Mouse (Mus musculus) CH12.LX (cell line): ENCODE data around the gene Iqch. TPM values are rescaled to one million over a fixed set of nuclear protein-coding genes. Genes with fewer than 3 reads are reported as not detected.

Experiments
- DNase-seq: peaks from one replicate; pipeline ENCODE4 v3.0.0-alpha.2; 2013; ENCODE audit errors: extremely low read depth
- H3K27ac ChIP-seq: 2 replicates; pipeline ENCODE4 v1.5.1; 2012; ENCODE audit warnings: low read depth, mild to moderate bottlenecking, control low read depth, moderate library complexity; ENCODE audit not compliant: insufficient read depth
- H3K27me3 ChIP-seq: replicated peaks from 2 replicates; pipeline ENCODE3; 2012; ENCODE audit warnings: inconsistent platforms
- H3K36me3 ChIP-seq, 2 experiments: replicated peaks in 1 of 2; 2 replicates each; pipeline versions ENCODE3 to v1.6.1; 2012; ENCODE audit warnings: inconsistent platforms in 1 of 2, low read length in 1 of 2, mild to moderate bottlenecking in 1 of 2, mixed read lengths in 1 of 2, moderate library complexity in 1 of 2; ENCODE audit not compliant: control insufficient read depth in 1 of 2, insufficient read depth in 1 of 2
- H3K4me1 ChIP-seq, 2 experiments: 2 replicates each; pipeline ENCODE4 v1.6.1; 2012; ENCODE audit warnings: inconsistent platforms in 1 of 2, moderate library complexity in 1 of 2; ENCODE audit not compliant: insufficient read depth in 2 of 2, control insufficient read depth in 1 of 2
- H3K4me2 ChIP-seq: 2 replicates; pipeline ENCODE4 v1.6.1; 2012; ENCODE audit warnings: low read depth, mild to moderate bottlenecking, control low read depth; ENCODE audit not compliant: poor library complexity, insufficient read depth, severe bottlenecking
- H3K4me3 ChIP-seq, 3 experiments: fragments of 150-350 bp in 1 of 3; sonication (generic) in 1 of 3; replicated peaks in 1 of 3; 2 replicates each; pipeline versions ENCODE3 to v1.5.1; 2011 to 2012; ENCODE audit warnings: low read depth in 2 of 3, low read length in 2 of 3, mild to moderate bottlenecking in 2 of 3, moderate library complexity in 2 of 3, control low read depth in 1 of 3, improper control_type of control experiment in 1 of 3, inconsistent platforms in 1 of 3, mixed read lengths in 1 of 3; ENCODE audit not compliant: poor library complexity in 1 of 3
- H3K79me2 ChIP-seq: replicated peaks from 2 replicates; pipeline ENCODE4 v1.6.1; 2012; ENCODE audit warnings: mild to moderate bottlenecking, moderate library complexity; ENCODE audit not compliant: control insufficient read depth, poor library complexity, insufficient read depth, severe bottlenecking; ENCODE audit errors: extremely low read depth
- H3K9ac ChIP-seq: 2 replicates; pipeline ENCODE4 v1.6.1; 2012; ENCODE audit warnings: low read depth, mild to moderate bottlenecking, control low read depth, moderate library complexity; ENCODE audit not compliant: insufficient read depth
- H3K9me3 ChIP-seq: replicated peaks from 2 replicates; pipeline ENCODE3; 2012; ENCODE audit warnings: low read length, inconsistent platforms, mixed read lengths
- BHLHE40 ChIP-seq: IDR thresholded peaks from 2 replicates; pipeline ENCODE4 v1.6.1; 2011; ENCODE audit warnings: mild to moderate bottlenecking, low read depth, low read length, improper control_type of control experiment
- CHD1 ChIP-seq: IDR thresholded peaks from 2 replicates; pipeline ENCODE4 v1.6.1; 2012; ENCODE audit warnings: low read depth, low read length, improper control_type of control experiment, inconsistent platforms
- E2F4 ChIP-seq: IDR thresholded peaks from 2 replicates; pipeline ENCODE4 v1.6.1; 2011; ENCODE audit warnings: low read depth, low read length, improper control_type of control experiment; ENCODE audit not compliant: insufficient replicate concordance
- ETS1 ChIP-seq: conservative IDR thresholded peaks from 2 replicates; pipeline ENCODE4 v1.6.1; 2012; ENCODE audit warnings: low read depth, mild to moderate bottlenecking, inconsistent platforms, low read length, improper control_type of control experiment, moderate library complexity
- GABPA ChIP-seq: IDR thresholded peaks from 2 replicates; pipeline ENCODE4 v1.6.1; 2012; ENCODE audit warnings: low read depth, low read length, improper control_type of control experiment, inconsistent platforms; ENCODE audit not compliant: insufficient replicate concordance
- HCFC1 ChIP-seq: IDR thresholded peaks from 2 replicates; pipeline ENCODE4 v1.6.1; 2012; ENCODE audit warnings: low read depth, mild to moderate bottlenecking, inconsistent platforms, low read length, improper control_type of control experiment
- IRF4 ChIP-seq: IDR thresholded peaks from 2 replicates; pipeline ENCODE4 v1.6.1; 2014; ENCODE audit warnings: low read depth, mild to moderate bottlenecking, inconsistent platforms, low read length, improper control_type of control experiment
- JUN ChIP-seq: IDR thresholded peaks from 2 replicates; pipeline ENCODE4 v1.6.1; 2011; ENCODE audit warnings: low read depth, mild to moderate bottlenecking, low read length, improper control_type of control experiment, moderate library complexity; ENCODE audit not compliant: insufficient read depth
- KAT2A ChIP-seq: IDR thresholded peaks from 2 replicates; pipeline ENCODE4 v1.6.1; 2012; ENCODE audit warnings: low read length, improper control_type of control experiment, inconsistent platforms; ENCODE audit not compliant: insufficient replicate concordance
- MAFK ChIP-seq: IDR thresholded peaks from 2 replicates; pipeline ENCODE4 v1.6.1; 2011; ENCODE audit warnings: low read length, improper control_type of control experiment; ENCODE audit not compliant: insufficient replicate concordance
- MAX ChIP-seq: IDR thresholded peaks from 2 replicates; pipeline ENCODE4 v1.6.1; 2011; ENCODE audit warnings: low read length, improper control_type of control experiment
- MAZ ChIP-seq: IDR thresholded peaks from 2 replicates; pipeline ENCODE4 v1.6.1; 2012; ENCODE audit warnings: low read depth, mild to moderate bottlenecking, inconsistent platforms, low read length, improper control_type of control experiment, moderate library complexity
- MEF2A ChIP-seq: IDR thresholded peaks from 2 replicates; pipeline ENCODE4 v1.6.1; 2014; ENCODE audit warnings: low read depth, mild to moderate bottlenecking, inconsistent platforms, low read length, improper control_type of control experiment, borderline replicate concordance
- NELFE ChIP-seq: IDR thresholded peaks from 2 replicates; pipeline ENCODE4 v1.6.1; 2011; ENCODE audit warnings: low read depth, low read length, improper control_type of control experiment
- NRF1 ChIP-seq: IDR thresholded peaks from 2 replicates; pipeline ENCODE4 v1.6.1; 2014; ENCODE audit warnings: low read depth, mild to moderate bottlenecking, inconsistent platforms, low read length, improper control_type of control experiment, moderate library complexity
- POLR2A ChIP-seq: IDR thresholded peaks from 2 replicates; pipeline ENCODE4 v1.6.1; 2011; ENCODE audit warnings: low read depth, mild to moderate bottlenecking, improper control_type of control experiment, low read length
- RAD21 ChIP-seq: IDR thresholded peaks from 2 replicates; pipeline ENCODE4 v1.6.1; 2011; ENCODE audit warnings: low read depth, mild to moderate bottlenecking, low read length, improper control_type of control experiment, moderate library complexity
- RCOR1 ChIP-seq: conservative IDR thresholded peaks from 2 replicates; pipeline ENCODE4 v1.6.1; 2012; ENCODE audit warnings: low read depth, mild to moderate bottlenecking, inconsistent platforms, low read length, improper control_type of control experiment
- SMC3 ChIP-seq: IDR thresholded peaks from 2 replicates; pipeline ENCODE4 v1.6.1; 2011; ENCODE audit warnings: low read depth, low read length, improper control_type of control experiment
- UBTF ChIP-seq: IDR thresholded peaks from 2 replicates; pipeline ENCODE4 v1.6.1; 2012; ENCODE audit warnings: low read depth, mild to moderate bottlenecking, inconsistent platforms, low read length, improper control_type of control experiment, moderate library complexity
- USF2 ChIP-seq: conservative IDR thresholded peaks from 2 replicates; pipeline ENCODE4 v1.6.1; 2011; ENCODE audit warnings: low read depth, low read length, improper control_type of control experiment
- ZKSCAN1 ChIP-seq: IDR thresholded peaks from 2 replicates; pipeline ENCODE4 v1.6.1; 2012; ENCODE audit warnings: low read depth, inconsistent platforms, low read length, improper control_type of control experiment, borderline replicate concordance
- ZMIZ1 ChIP-seq: IDR thresholded peaks from 2 replicates; pipeline ENCODE4 v1.6.1; 2012; ENCODE audit warnings: low read depth, mild to moderate bottlenecking, inconsistent platforms, low read length, improper control_type of control experiment
- dilution Hi-C: fragments of 300-500 bp; cut with MboI; formaldehyde crosslinking; loops from 2 replicates; pipeline ENCODE4 v1.14.3; 2020; ENCODE audit warnings: low sequenced_read_pairs; ENCODE audit not compliant: extremely low pct_unique_long_range_greater_than_20kb, extremely low pct_ligation_motif_present
- in situ Hi-C: fragments of 300-500 bp; cut with MboI; formaldehyde crosslinking; loops from 3 replicates; pipeline ENCODE4 v1.14.3; 2019; ENCODE audit warnings: low sequenced_read_pairs, low pct_ligation_motif_present, low pct_unique_long_range_greater_than_20kb, mixed read lengths
- polyA plus RNA-seq: library from polyadenylated mRNA; unstranded; fragments of >175 nt; gene quantifications from 2 replicates; pipeline ENCODE4 v1.2.1, GENCODE M21; 2012; ENCODE audit warnings: low read depth; ENCODE audit not compliant: insufficient read length
- total RNA-seq, 2 experiments: library from RNA; depleted of rRNA; stranded (reverse); fragments of 300-350 nt in 1 of 2; fragments of >200 nt in 1 of 2; gene quantifications; 2 replicates each; pipeline ENCODE4 v1.2.3; 2012 to 2014

The Iqch gene
- total and polyA plus RNA-seq, 3 experiments: 0.04 to 0.21 (median 0.15) TPM

- no peak for TF ChIP-seq ZMIZ1
- no peak for TF ChIP-seq HCFC1
- TF ChIP-seq USF2: no peak
- TF ChIP-seq POLR2A: no peak
- no peak for TF ChIP-seq GABPA
- TF ChIP-seq NRF1: no peak
- TF ChIP-seq ZKSCAN1: no peak
- TF ChIP-seq UBTF: no peak
- TF ChIP-seq KAT2A: no peak
- TF ChIP-seq E2F4: no peak
- no peak for TF ChIP-seq MEF2A
- no peak for TF ChIP-seq RAD21
- no peak for TF ChIP-seq MAX
- no peak for TF ChIP-seq MAFK
- TF ChIP-seq JUN: no peak
- no peak for TF ChIP-seq RCOR1
- Histone ChIP-seq H3K27me3 (no peaks in the 10 kb centered on the region), H3K9me3 (no peaks in the 10 kb centered on the region), H3K4me2 (no peak overlapping the region), H3K27ac (no peak overlapping the region), H3K36me3 (peaks cover 24 to 75% of the 10 kb centered on the region in 2 experiments), H3K4me1 (peaks cover 0 to 16% of the 10 kb centered on the region in 2 experiments; a peak in 2 of 4 replicates), H3K79me2 (no peaks in the 10 kb centered on the region), H3K9ac (no peak overlapping the region), H3K4me3 (no peak overlapping the region)
- dilution Hi-C loops (no loop called here), in situ Hi-C loops (no loop called here)
- no peak for DNase-seq
Observed at GRCm38 (mm10) chr9:63645084-63645483, 42.8 kb upstream of the Iqch start.

DNA sequence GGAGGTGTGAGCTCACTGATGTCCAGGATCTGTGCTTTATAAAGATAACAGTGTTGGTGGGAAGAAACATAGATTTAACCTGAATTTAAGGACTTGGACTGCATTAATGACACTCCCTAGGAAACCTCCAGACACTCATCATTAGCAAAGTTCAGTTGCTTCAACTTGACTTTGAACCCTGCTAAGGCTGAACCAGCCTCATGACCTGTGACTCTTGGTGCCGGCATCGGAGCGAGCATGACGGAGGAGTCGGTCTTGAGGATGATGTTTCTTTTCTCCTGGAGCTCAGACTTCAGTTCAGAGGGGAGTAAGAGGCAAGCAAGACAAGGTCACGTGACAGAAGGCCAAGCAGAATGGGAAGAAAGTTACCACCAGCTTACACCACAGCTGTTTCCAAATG is 41.7 kb upstream of the Iqch start:
- H3K9me3 ChIP-seq: no peaks in the 10 kb centered on the region
- DNase-seq: no peak
- H3K4me1 ChIP-seq: peaks cover 0 to 16% of the 10 kb centered on the region in 2 experiments; a peak in 2 of 4 replicates
- H3K9ac ChIP-seq: no peak overlapping the region
- TF ChIP-seq NELFE (no peak), CHD1 (no peak), KAT2A (no peak), POLR2A (no peak), ETS1 (no peak), BHLHE40 (no peak), SMC3 (no peak), ZMIZ1 (no peak), MAZ (no peak), IRF4 (no peak)
- TF ChIP-seq, all 38 proteins: peak for 0
- Histone ChIP-seq H3K27ac (no peak overlapping the region), H3K36me3 (peaks cover 31 to 80% of the 10 kb centered on the region in 2 experiments), H3K27me3 (no peaks in the 10 kb centered on the region), H3K4me2 (no peak overlapping the region), H3K79me2 (no peaks in the 10 kb centered on the region), H3K4me3 (no peak overlapping the region)
- dilution Hi-C loops: no loop called here
- in situ Hi-C loops: no loop called here
